Mouse (Mus musculus) neutrophil, adult 59 days (primary cell): ENCODE measurements around the gene Plekha8. TPM values are rescaled to one million over a fixed set of nuclear protein-coding genes. Genes with fewer than 3 reads are reported as not detected.

ENCODE experiments used
- total RNA-seq, 2 experiments: library from RNA; stranded (reverse); gene quantifications; 1 replicate in 1 of 2; 2 replicates in 1 of 2; pipeline ENCODE4 v1.2.4; 2023

Gene Plekha8
- total RNA-seq = 1 to 10 TPM; 4.0 to 4.5 TPM

DNA sequence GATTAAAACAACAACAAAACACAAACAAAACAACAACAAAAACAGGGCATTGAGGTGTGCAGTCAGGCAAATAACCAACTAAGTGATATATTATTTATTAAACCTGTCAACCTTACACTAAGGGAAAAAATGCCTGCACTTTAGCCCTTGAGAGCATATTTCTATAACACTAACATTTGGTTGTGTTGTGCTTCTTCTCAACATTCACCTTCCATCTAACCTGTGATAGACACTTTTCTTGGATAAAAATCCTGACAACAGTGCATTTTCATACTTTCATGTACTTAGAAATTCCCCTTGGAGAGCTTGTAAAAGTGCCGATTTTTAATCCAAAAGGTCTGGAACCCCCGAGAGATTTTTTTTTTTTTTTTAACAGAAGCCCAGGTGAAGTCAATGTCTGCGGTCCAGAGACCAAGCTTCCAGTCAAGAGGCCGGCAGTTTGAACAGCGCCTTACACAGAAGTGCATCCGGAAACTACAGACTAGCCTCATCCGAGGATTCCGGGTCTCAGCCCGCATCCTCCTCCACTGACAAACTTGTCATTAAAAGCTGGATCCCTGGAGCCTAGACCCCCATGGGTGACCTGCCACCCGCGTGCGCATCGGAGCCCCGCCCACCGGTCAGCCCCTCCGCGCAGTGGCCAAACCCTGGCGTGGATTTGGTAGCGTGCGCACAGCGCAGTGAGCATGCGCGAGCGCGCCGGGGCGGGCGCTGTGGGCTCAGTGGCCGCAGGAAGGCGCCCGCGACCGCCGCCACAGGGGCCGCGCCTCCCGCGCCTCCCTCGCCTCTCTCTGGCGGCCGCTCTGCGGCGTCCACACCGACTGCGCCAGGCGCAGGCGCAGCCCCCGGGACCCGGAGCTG, at the start of gene Plekha8:
Gene Plekha8, plus strand, starts transcription at position 643 of the 861 bp plus-strand sequence.

DNA sequence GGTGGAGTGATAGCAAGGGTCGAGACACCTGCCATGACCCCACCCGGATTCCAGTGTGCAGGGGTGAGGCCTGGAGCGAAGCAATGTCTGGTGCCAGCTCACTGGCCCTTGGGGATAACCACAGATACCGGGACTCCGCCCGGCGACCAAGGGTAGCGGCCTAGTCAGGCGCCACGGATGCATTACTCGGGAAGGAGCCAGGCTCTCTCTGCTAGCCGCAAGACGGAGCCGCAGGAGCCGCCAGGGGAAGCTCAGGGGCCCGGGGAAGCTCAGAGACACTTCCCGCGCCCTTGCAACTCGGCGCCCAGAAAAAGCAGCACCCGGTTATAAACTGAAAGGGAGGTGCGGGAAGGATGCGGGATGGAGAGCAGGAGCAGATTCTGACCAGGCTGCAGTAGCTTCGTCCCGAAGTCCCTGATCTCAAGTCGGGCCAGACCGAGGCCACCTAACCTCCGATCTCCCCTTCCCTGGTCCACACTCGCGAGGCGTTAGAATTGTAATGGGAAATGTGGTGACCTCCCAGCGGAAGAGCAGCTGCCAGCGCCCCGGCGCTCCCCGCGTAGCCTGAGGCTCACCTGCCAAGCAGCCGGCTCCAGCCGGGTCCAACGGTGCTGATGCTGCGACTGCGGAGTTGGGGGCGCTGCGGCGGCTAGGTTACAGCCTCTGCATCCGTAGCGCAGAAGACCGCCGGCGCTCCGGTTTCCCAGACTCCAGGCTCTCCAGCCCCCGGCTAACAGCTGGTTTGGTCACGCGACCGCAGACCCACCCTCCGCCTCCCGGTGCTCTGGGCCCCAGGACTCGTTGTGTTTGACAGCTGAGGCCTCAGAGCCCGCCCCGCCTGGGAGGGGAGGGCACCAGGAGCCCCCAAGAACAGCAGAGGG, 29.0 kb upstream of the Plekha8 start, which contains the start of gene Scrn1:
Gene Scrn1, minus strand, starts transcription at position 825 of the 881 bp plus-strand sequence.

DNA sequence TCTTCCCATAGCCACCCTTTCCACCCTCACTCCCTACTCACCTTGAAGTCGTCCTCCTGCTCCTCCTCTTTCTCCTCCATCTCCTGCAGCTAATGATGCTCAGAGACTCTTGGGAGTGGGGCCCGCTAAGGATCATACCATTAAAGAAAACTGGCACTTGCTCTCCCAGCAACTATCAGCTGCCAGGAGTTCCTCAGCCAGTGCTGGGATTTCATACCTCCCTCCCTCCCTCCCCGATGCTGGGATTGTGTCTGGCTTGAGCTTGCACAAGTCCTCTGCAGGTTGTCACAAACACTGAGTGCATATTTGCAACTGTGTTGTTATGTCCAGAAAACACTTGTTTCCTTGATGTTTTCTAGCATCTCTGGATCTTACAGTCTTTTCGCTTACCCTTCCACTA, 2.3 kb downstream of the Plekha8 start, which contains the start of gene Fkbp14:
Gene Fkbp14, minus strand, starts transcription at position 101 of the 400 bp plus-strand sequence.

DNA sequence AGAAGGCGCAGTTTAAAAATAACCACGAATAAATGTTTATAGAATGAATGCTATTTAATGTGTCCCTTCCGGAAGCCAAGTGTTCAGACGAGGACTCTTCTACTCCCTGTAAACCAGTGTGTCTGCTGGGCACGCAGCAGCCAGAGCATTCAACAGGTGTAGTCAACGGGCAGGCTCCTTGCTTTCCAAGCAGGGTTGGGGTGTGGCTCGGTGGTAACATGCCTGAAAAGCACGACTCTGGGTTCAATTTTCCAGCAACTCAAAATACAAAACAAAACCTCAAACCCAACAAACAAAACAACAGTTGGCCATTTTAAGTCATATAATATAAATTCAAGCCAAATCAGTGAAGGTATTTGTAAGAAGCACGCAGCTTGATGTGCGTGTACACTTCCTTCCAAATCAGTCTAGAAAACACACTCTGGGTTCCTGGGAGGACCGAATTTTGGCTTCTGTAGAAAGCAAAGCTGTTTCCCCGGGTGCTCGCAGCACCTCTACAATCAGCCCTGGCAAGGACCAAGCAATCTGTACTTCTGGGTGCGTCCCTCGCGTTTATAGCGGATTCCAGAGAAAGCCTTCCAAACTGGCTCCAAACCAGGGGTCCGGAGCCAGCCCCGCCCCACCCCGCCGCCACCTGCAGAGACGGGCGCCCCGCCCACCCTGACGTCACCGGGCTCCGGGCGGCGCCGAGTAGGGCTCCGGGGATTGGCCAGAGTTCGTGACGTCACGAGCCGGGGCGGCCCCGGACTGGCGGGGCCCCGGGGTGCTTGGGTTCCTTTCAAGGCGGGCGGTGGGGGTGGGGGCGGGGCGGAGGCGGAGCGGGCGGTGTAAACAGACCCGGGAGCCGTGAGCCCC, 86.2 kb downstream of the Plekha8 start, which contains the start of gene Mturn:
Gene Mturn, plus strand, starts transcription at position 734 of the 855 bp plus-strand sequence.

Other genes starting within 250 kb of the Plekha8 start
- not detected for gene Wipf3, start 165.5 kb upstream of the Plekha8 start, total RNA-seq
- not detected for gene Scrn1, start 28.6 kb upstream of the Plekha8 start, total RNA-seq
- gene Fkbp14, start 2.2 kb downstream of the Plekha8 start, total RNA-seq = under 1 TPM; 0.22 to 0.44 TPM
- 1 to 10 TPM; 3.2 to 4.2 TPM for gene Mturn, start 86.5 kb downstream of the Plekha8 start, total RNA-seq
- 10 to 100 TPM; 29.4 to 36.7 TPM for gene Znrf2, start 221.8 kb downstream of the Plekha8 start, total RNA-seq